Mouse (Mus musculus) urinary bladder, postnatal 10 days (tissue): Measurements from ENCODE around the gene Rere.

Experiments
- DNase-seq: peaks from one replicate; pipeline ENCODE4 v3.0.0; 2022; ENCODE audit warnings: low spot score

Gene Rere

DNA sequence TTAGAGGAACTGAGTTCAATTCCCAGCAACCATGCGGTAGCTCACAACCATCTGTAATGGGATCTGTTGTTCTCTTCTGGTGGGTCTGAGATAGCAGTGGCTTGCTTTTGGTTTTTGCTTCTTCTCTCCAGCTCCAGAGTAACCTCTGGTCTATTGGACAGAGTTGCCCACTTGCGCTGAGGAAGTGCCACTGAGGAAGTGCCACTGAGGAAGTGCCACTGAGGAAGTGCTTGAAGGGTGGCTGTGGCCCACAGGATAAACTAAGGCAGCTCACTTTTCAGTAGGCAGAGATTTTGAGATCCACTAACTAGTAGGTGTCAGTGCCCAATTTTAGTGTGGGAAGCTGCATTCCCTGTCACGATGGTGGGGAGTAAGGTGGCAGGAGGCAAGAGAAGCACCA, 327.2 kb downstream of the Rere start:
- DNase-seq, result no peak

DNA sequence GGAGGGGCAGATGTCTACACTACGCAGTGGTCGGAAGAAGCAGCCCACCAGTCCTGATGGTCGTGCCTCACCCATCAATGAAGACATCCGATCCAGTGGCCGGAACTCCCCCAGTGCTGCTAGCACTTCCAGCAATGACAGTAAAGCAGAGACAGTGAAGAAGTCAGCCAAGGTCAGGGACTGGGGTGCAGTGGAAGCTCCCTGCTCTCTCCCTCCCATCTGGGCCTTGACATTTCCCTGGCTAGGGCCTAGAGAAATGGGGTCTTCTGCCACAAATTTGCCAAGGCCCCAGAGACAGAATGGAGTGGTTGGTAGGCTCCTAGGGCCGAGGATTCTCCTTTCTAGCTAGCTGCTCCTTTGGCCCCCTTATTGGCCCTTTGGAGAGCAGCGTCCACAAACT, 332.3 kb downstream of the Rere start:
- no peak for DNase-seq

DNA sequence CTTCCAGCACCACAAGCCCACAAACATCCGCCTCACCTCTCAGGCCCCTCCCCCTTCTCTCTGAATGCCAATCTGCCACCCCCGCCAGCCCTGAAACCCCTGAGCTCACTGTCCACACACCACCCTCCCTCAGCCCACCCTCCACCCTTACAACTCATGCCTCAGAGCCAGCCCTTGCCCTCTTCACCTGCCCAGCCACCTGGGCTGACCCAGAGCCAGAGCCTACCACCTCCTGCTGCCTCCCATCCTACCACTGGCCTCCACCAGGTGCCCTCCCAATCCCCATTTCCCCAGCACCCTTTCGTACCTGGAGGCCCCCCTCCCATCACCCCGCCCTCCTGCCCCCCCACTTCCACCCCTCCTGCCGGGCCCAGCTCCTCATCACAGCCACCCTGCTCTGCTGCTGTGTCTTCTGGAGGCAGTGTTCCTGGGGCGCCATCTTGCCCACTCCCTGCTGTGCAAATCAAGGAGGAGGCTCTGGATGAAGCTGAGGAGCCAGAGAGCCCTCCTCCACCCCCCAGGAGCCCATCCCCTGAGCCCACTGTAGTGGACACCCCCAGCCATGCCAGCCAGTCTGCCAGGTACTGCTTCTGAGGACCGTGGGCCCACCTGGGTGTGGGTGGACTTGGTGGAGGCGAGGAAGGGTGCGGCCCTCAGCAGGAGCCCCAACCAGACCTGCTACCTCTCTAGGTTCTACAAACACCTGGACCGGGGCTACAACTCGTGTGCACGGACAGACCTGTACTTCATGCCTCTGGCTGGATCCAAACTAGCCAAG, 334.0 kb downstream of the Rere start:
- DNase-seq, result no peak

DNA sequence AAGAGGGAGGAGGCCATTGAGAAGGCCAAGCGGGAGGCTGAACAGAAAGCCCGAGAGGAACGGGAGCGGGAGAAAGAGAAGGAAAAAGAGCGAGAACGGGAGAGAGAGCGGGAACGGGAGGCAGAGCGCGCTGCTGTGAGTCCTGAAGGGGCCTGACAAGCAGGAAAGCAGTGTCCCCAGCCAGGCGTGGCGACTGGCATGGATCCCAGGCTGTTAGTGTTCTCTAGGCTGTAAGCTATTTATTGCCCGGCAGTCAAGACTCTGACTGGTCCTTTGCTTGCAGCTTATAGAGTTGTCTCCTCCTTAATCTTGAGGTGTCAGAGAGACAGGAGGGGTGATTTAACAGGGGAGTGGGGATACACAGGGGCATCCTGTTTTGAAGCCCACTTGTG, 334.6 kb downstream of the Rere start:
- no peak for DNase-seq

DNA sequence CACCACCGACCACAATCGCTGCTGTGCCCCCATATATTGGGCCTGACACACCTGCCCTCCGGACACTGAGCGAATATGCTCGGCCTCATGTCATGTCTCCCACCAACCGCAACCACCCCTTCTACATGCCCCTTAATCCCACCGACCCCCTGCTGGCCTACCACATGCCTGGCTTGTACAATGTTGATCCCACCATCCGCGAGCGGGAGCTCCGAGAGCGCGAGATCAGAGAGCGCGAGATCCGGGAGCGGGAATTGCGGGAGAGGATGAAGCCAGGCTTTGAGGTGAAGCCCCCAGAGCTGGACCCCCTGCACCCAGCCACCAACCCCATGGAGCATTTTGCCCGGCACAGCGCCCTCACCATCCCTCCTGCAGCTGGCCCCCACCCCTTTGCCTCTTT, 335.4 kb downstream of the Rere start:
- DNase-seq, result no peak

DNA sequence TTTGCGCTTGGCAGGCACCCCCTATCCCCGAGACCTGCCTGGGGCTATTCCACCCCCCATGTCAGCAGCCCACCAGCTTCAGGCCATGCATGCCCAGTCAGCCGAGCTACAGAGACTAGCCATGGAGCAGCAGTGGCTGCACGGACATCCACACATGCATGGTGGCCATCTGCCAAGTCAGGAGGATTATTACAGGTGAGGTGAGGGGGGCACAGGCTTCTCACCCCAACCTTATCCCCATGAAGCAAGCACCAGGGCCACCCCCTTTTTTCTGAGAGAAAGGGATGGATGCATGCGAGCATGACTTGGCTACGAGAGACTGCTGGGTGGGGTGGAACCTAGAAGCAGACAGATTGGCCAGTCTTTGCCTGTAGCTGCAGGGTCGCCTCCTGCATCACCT, 337.6 kb downstream of the Rere start:
- no peak for DNase-seq

DNA sequence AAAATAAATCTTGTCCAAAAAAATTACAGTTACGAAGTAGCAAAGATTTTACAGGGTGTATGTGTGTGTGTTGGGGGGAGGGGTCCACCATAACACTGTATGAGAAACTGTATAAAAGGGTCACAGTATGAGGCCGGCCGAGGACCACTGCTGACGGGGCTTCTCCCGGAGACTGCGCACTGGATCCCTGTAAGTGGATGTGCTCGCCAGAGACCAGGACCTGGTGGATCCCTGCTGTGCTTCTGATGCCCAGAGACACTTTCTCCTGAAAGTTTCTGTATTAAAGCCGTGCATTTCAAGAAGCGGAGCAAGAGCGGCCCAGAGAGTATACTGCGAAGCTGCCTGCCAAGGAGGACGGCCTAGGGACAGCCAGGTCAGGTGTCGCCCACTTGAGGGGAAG, 341.2 kb downstream of the Rere start:
- DNase-seq, result no peak

DNA sequence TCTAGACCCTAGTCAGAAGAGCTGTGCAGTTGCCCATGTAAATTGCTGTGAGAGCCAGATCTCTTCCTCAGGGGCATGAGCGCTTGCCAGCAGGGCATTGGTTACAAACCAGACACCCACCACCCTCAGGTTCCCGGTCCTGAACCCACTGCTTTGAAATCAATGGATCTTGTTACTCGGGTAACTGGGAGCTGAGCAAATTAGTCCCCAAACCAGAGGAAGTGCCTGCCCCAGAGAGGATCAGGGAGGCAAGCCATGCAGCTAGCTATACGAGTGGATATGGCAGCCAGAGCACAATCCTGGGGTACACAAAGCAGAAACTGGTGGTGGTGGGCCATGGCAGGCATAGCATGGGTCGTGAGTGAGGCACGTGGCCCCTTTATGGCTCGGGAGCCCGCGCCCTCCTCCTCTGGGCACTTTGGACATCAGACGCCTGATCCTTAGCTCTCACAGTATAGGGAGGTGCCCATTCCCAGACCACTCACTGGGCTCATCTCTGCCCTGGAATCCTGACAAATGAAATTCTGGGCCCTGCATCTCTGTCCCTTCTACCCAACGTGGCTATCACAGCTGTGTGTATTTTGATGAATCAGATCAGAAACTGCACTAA, 342.9 kb downstream of the Rere start:
- no peak for DNase-seq

DNA sequence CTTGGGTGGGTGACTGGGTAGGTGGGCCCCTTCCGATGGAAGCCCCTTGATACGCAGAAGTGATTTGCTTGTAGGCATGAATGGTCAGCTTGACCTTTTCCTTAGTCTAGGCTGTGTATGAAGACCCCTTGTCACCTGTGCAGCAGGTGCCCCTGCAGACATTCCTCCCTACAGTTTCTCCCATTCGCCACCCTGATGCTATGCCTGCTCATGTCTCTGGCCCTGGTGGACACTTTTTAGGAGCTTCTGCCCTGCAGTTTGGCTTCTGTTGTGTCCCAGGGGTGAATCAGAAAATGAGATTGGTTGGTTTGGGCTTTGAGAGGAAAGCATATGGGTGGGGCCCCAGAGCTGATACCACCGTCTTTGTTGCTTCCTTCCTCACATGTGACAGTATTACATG, 343.5 kb downstream of the Rere start:
- no peak for DNase-seq

DNA sequence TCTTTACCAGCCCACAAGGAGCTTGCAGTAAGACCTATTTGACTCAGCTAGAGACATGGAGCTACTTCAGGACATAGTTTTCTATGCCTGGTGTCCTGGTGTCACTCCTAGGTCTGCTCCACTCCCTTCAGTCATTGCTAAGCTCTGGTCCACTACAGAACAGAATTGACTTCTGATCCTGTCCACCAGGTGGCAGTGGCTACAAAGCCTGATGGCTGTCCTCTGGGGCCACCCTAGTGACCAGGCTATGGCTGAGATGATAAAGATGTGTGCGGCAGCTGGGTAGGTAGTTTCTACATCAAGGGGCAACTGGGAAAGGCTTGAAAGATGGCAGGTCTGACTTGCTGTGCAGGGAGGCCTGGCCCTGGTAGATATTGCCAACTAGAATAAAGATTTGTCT, 344.0 kb downstream of the Rere start:
- no peak for DNase-seq

DNA sequence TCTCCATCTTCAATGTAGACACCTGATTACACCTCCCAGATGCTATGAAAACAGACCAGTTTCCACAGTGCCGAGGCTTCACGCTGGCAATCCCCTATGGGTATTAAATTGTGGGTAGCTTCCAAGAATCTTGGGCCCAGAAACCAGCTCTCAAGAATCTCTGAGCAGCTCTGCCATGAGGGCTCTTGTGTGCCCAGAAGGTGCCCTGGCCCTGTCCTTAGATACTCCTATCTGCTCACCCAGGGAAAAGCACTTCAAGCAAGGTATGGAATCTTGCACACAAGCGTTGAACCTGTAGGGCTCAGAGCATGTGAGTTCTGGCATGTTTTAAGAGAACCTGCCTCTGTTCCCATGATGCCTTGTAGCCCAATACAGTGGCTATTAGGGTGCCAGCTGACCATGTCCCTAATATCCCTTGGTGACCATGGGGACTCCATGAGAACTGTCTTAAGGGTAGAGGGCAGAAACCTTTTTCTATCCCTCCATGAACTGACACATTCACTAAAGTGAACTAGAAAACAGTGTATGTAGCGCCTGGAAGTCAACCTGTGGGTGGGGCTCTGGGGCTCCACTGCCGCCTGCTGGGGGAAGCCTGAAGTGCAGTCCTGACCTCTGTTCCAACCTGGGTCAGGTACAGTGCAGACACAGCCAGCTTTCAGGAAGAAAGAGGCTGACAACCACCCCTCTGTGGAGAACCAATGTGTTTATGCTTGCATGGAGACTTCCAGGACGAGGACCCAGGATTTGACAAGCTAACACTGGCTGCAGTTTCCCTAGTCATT, 344.7 kb downstream of the Rere start:
- no peak for DNase-seq

DNA sequence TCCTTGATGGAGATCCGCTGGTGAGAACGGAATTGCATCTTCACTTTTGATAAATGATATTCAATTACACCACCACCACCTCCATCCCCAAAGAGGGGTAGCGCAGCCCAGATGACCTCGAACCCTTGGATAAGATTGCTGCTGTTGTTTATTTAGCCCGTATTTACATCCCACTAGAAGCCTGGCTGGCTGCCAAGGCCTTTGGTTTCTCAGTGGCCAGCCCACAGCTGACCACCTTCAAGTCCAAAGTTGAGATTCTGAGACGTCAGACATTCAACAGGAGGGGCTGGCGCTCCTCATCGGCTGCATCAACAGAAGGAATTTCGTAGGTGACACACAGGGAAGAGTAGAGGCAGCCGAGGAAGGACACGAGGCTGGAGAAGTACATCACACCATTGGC, 347.8 kb downstream of the Rere start:
- DNase-seq, result no peak

DNA sequence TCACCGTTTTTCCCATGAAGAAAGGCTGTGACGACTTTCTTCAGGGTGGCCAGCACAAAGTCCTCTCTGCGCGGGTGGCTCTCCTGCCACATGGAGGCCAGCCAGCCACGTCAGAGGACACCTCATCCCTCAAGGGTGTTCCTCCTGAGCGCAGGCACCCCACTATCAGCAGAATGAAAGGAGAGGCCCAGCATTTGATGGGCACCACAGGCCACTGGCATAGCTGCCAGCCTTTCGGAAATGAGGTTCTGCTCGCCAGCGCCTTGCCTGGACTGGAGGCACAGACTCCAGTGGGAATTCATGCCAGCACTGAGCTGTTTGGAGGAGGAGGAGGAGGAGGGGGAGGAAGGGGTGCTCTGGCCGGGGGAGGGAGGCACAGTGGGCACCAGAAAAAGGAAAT, 354.1 kb downstream of the Rere start:
- no peak for DNase-seq

DNA sequence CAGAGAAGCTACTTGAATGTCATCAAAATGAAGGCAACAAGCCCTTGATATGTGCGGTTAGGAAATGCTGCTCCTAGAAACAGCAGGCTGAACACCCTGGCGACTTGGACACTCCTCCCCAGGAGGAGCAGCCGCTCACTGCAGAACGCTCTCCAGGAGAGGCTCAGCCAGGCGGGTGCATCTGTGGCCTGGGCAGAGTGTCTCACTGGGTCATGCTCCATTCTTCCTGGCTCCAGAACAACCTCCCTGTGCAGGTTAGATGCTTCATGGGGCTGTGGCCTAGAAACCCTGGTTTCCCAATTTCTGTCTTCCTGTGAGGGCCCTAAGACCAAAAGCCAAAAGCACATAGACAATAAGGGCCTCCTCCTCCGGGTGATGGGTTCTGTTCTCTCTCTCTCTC, 355.2 kb downstream of the Rere start:
- DNase-seq, result no peak

DNA sequence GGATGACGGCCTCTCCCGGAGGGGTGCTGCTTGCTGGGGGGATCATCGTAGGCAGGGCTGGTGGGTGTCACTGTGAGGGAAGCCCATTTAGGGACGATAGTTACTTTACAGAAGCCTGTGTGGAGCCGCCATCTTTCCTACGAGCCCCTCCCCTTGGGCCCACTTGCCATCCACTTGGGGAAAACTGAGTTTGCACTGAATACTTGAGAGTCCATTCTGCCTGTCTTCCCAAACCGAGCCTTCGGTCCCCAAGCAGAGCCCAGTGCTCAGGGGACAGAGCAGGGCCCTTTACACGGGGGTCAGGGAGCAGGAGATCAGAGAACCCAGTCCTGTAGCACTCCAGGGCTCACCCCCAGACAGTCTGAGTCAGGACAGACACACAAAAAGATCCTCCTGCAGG, 362.9 kb downstream of the Rere start:
- no peak for DNase-seq

DNA sequence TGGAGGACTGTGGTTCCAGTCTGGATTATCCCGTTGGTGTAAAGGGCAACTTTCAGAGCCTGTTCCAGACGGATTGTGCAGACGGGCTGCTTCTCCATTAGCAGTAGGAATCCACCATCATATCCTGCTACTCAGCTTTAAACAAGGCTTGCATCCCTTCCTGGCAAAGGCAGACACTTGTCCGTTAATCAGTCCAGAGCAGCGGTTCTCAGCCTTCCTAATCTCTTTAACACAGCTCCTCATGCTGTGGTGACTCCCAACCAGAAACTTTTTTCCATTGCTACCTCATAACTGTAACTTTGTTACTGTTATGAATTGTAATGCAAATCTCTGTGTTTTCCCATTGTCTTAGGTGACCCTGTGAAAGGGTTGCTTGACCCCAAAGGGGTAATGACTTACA, 367.9 kb downstream of the Rere start:
- no peak for DNase-seq

DNA sequence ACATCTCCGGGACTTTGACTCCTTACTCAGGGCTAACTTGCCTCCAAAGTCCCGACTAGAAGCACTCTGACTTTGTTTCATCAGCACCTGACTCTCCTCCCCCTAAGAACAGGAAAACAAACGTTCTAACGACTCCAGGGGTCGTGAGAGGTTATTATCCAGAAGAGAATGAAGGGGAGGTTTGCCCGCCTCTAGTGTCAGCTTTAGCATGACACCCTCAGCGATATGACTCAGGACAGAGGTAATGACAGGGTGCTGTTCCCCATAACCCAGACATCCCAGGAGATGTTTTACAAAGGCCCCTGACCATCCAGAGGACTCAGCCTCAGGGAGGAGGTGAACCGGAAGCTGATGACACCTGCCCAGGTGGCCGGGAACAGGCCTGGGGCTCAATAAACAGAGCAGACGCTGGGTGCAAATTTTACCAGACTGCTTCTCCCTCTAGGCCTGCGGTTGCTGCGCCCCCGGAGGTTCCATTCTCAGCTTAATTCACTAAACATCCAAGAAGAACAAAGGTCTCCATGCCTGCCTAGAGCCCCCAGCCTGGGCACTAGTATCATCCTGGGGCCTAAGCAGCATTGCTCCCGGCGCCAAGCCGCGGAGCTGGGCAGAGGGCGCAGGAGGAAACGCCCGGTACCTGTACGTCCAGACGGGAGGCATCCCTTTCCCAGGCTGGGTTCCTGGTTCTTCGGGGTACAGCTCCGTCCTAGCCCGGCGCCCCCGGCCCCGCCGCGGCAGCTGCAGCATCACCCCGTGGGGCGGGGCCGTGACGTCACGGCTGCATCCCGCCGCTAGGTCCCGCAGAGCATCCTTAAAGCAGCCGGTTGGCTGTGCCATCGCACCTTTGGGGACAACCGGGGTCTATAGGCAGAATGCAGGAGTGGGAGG, 370.2 kb downstream of the Rere start, which contains the start of gene Slc45a1:
Slc45a1 (minus strand) TSS at position 785 of the 888 bp plus-strand sequence.
- DNase-seq, result no peak

DNA sequence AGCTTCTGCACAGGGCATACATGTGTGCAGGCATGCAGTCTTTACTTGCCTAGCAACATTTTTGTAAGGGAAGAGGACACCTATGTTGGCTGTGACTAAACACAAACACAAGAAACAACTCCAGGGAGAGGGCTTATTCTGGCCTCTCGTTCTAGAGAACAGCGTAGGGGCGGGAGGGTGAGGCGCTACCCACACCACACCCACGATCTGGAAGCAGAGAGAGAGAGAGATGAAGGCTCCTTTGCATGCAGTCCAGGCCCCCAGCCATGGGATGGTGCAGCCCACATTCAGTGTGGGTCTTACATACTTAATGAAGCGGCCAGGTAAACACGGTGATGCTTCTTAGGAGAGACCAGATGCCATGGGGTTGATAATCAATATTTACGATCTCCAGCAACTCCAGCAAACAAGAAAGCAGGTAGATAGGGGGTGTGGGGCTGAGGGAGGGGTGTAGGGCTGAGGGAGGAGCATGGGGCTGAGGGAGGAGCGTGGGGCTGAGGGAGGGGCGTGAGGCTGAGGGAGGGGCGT, 371.7 kb downstream of the Rere start:
- no peak for DNase-seq

DNA sequence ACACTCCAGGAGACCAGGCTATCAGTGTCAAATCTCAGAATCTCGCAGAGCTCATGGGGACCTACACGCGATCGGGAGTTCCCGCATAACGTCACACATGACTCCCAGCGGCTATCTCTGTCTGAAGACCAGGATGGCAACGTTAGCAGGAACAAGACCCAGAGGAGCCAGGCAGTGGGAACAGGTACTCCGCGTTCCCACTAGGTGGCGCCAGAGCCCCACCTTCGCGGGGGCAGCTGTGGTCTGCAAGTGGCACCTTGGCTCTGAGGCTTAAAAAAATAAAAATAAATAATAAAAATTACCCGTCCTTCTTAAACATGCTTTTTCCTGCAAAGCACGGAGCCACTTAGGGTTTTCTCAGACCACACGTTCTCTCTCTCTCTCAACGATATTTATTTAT, 374.5 kb downstream of the Rere start:
- peak; percentile 53 for DNase-seq

DNA sequence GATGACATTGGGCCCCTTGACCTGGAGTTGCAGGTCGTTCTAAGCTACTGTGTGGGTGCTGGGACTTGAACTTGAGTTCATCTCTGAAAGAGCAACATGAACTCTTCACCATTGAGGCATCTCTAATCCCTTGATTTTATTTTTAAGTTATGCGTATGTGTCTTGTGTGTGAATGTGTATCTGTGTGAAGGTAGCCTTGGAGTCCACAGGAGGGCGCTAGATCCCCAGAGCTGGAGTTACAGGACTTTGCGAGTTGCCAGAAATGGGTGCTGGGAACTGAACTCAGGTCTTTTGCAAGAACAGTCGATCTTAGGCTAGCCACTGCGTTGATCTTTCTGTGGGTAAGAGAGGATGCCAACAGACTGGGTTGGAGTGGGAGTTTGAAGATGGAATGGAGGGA, 375.1 kb downstream of the Rere start:
- DNase-seq, result no peak

DNA sequence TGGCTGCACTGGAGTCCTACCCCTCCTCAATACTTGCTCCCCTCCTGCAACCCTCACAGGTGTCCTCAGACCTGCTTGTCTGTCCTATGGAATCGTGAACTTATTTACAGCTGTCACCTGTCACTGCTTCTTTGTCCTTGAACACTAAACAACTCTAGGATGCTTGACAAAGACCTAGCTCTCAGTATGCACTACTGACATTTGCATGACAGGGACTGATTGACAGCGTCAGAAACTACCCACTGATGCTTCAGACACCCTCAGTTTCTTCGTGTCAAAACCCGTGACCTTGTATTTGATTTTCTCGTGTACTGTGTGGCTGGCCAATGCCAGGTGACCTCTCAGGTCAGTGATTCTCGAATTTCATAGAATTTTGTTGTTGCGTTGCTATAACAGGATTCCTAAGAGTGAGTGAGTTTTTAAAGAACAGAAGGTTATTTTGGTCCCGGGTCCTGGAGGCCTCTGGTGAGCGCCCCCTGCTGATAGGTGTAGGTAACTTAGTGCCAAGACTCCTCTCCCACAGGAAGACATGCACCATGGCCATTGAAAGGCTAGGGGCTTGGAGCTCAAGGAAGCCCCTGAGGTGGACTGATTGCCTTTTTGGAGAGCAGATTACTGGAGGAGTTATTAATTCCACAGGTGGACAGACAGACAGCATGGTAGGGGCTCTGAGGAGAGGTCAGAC, 378.6 kb downstream of the Rere start:
- DNase-seq, result no peak
